Mouse (Mus musculus) heart, postnatal 0 days (tissue): ENCODE measurements around the gene Clic1. TPM values are rescaled to one million over a fixed set of nuclear protein-coding genes. Genes with fewer than 3 reads are reported as not detected.
A peak's percentile ranks its signal among the peaks of the same experiment; 100 is the strongest.

Experiments used
- ATAC-seq: fragments of 200-750 bp; cut with Nextera tagmentation; 2 replicates; pipeline ENCODE4 v1.8.0; 2017; ENCODE audit warnings: low read depth, moderate number of reproducible peaks, moderate library complexity; ENCODE audit not compliant: insufficient read depth
- DNase-seq: peaks from one replicate; pipeline ENCODE4 v3.0.0-alpha.2; 2016; ENCODE audit warnings: low spot score
- H3K27ac ChIP-seq: fragments of 300-500 bp; sonication (generic); 2 replicates; pipeline ENCODE4 v1.5.1; 2014; ENCODE audit warnings: low read depth, mild to moderate bottlenecking
- H3K27me3 ChIP-seq: fragments of 300-500 bp; sonication (generic); 2 replicates; pipeline ENCODE4 v1.6.1; 2014; ENCODE audit warnings: low read length, mixed read lengths; ENCODE audit not compliant: control insufficient read depth, insufficient read depth
- H3K36me3 ChIP-seq: fragments of 300-500 bp; sonication (generic); replicated peaks from 2 replicates; pipeline ENCODE4 v1.6.1; 2014; ENCODE audit warnings: low read length, mixed read lengths; ENCODE audit not compliant: control insufficient read depth, insufficient read depth
- H3K4me1 ChIP-seq: fragments of 300-500 bp; sonication (generic); 2 replicates; pipeline ENCODE4 v1.6.1; 2014; ENCODE audit warnings: antibody characterized with exemption; ENCODE audit not compliant: control insufficient read depth, insufficient read depth
- H3K4me2 ChIP-seq: fragments of 300-500 bp; sonication (generic); 2 replicates; pipeline ENCODE4 v1.6.1; 2014; ENCODE audit warnings: low read depth, mild to moderate bottlenecking, low read length, moderate library complexity
- H3K4me3 ChIP-seq: fragments of 300-500 bp; sonication (generic); 2 replicates; pipeline ENCODE4 v1.5.1; 2014; ENCODE audit warnings: low read depth, low read length
- H3K9ac ChIP-seq: fragments of 300-500 bp; sonication (generic); replicated peaks from 2 replicates; pipeline ENCODE4 v1.6.1; 2014; ENCODE audit warnings: low read depth, low read length, mixed read lengths
- H3K9me3 ChIP-seq: fragments of 300-500 bp; sonication (generic); replicated peaks from 2 replicates; pipeline ENCODE4 v1.6.1; 2016; ENCODE audit warnings: low read length; ENCODE audit not compliant: control insufficient read depth
- CTCF ChIP-seq: IDR thresholded peaks from 2 replicates; pipeline ENCODE4 v1.5.1; 2016; ENCODE audit warnings: antibody characterized with exemption, control low read depth, low read depth
- EP300 ChIP-seq: IDR thresholded peaks from 2 replicates; pipeline ENCODE4 v1.6.1; 2016; ENCODE audit warnings: antibody characterized with exemption, low read depth
- WGBS: fragments of 180-500 bp; shearing (Covaris S2); extraction: QIAGEN DNeasy Blood & Tissue Kit; methylation state at CpG from one replicate; pipeline ENCODE4 v1.1.7; 2014; 5-methylcytosine and 5-hydroxymethylcytosine counted together
- polyA plus RNA-seq: library from polyadenylated mRNA; unstranded; fragments of >200 nt; fragmentation: Nextera tagmentation; extraction: Ambion mirVana; gene quantifications from 2 replicates; pipeline ENCODE4 v1.2.1, GENCODE M21; 2015
- total RNA-seq: library from RNA; depleted of rRNA; stranded (reverse); fragments of >200 nt; gene quantifications from 2 replicates; pipeline ENCODE4 v1.2.3, GENCODE M21; 2014; ENCODE audit warnings: low replicate concordance

The Clic1 gene
- total and polyA plus RNA-seq, 2 experiments from 2014 or later: 194 to 205 TPM

- ATAC-seq: no peak
- Histone ChIP-seq H3K4me3 (no peak overlapping the region), H3K9me3 (no peaks in the 10 kb centered on the region), H3K27me3 (no peaks in the 10 kb centered on the region), H3K9ac (no peak overlapping the region), H3K4me2 (no peak overlapping the region), H3K36me3 (peaks cover 76% of the 10 kb centered on the region), H3K4me1 (no peaks in the 10 kb centered on the region), H3K27ac (no peak overlapping the region)
- 90% methylated on average over 7 of the region's 7 CpGs for WGBS
- no peak for TF ChIP-seq CTCF
- TF ChIP-seq EP300: no peak
- DNase-seq: no peak
These were observed 40.2 kb upstream of the Clic1 start for GRCm38 (mm10) chr17:35009586-35009985.

- H3K4me2 ChIP-seq: no peak overlapping the region
- no peak overlapping the region for H3K27ac ChIP-seq
- H3K4me3 ChIP-seq: no peak overlapping the region
- no peak overlapping the region for H3K9ac ChIP-seq
- no peaks in the 10 kb centered on the region for H3K27me3 ChIP-seq
- H3K36me3 ChIP-seq: peaks cover 72% of the 10 kb centered on the region
- H3K4me1 ChIP-seq: peaks cover 6% of the 10 kb centered on the region
- no peak for ATAC-seq
- H3K9me3 ChIP-seq: no peaks in the 10 kb centered on the region
- 93% methylated on average over 8 of the region's 8 CpGs for WGBS
- DNase-seq: no peak
- TF ChIP-seq EP300: no peak
These were observed 38.3 kb upstream of the Clic1 start for GRCm38 (mm10) chr17:35011440-35011839.

DNA sequence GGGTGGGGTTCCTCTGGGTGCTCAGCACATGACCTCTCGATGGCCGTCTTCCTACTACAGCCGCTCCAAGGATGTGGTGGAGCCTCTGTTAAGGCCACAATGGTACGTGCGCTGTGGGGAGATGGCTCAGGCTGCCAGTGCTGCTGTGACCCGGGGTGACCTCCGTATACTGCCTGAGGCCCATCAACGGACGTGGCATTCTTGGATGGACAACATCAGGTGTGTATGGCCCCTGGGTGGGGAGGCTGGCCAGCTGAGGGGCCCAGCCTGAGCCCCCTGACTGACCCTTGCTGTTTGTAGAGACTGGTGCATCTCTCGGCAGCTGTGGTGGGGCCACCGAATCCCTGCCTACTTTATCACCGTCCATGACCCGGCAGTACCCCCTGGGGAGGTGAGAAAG is 37.3 kb upstream of the Clic1 start:
- Histone ChIP-seq H3K27ac (no peak overlapping the region), H3K9ac (no peak overlapping the region), H3K4me2 (no peak overlapping the region), H3K9me3 (no peaks in the 10 kb centered on the region), H3K4me1 (peaks cover 11% of the 10 kb centered on the region), H3K4me3 (no peak overlapping the region), H3K27me3 (no peaks in the 10 kb centered on the region), H3K36me3 (peaks cover 72% of the 10 kb centered on the region)
- ATAC-seq (no peak), DNase-seq (no peak)
- WGBS: 79% methylated on average over 13 of the region's 13 CpGs
- TF ChIP-seq CTCF (no peak), EP300 (no peak)

GRCm38 (mm10) chr17:35013221-35013620 is 36.5 kb upstream of the Clic1 start:
- Histone ChIP-seq H3K4me3 (no peak overlapping the region), H3K4me2 (no peak overlapping the region), H3K36me3 (peaks cover 66% of the 10 kb centered on the region), H3K27ac (no peak overlapping the region), H3K9ac (no peak overlapping the region), H3K4me1 (peaks cover 11% of the 10 kb centered on the region), H3K9me3 (no peaks in the 10 kb centered on the region), H3K27me3 (no peaks in the 10 kb centered on the region)
- ATAC-seq (no peak), DNase-seq (no peak)
- TF ChIP-seq CTCF (no peak), EP300 (no peak)
- WGBS: 76% methylated on average over 6 of the region's 6 CpGs

DNA sequence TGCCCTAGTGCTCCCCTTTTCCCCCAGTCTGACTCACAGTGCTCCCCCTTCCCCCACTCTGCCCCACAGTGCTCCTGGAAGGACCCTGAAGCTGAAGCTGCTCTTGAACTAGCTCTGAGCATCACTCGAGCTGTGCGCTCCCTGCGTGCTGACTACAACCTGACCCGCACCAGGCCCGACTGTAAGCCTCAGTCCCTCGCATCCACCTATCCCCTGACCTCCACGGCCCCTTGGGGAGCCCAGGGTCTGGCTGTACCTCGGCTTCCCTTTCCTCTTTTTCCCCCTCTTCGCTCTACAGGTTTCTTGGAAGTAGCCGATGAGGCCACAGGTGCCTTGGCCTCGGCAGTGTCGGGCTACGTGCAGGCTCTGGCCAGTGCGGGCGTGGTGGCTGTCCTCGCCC is 34.5 kb upstream of the Clic1 start:
- ATAC-seq (no peak), DNase-seq (no peak)
- Histone ChIP-seq H3K27me3 (no peaks in the 10 kb centered on the region), H3K36me3 (peaks cover 53% of the 10 kb centered on the region), H3K4me3 (no peak overlapping the region), H3K9ac (no peak overlapping the region), H3K4me1 (peaks cover 11% of the 10 kb centered on the region), H3K27ac (no peak overlapping the region), H3K9me3 (no peaks in the 10 kb centered on the region), H3K4me2 (no peak overlapping the region)
- TF ChIP-seq CTCF (no peak), EP300 (no peak)
- WGBS: 88% methylated on average over 16 of the region's 16 CpGs

GRCm38 (mm10) chr17:35016376-35016775 is 33.4 kb upstream of the Clic1 start, which contains the start of gene Vwa7:
Gene Vwa7, plus strand, starts transcription at chr17:35016579.
- Histone ChIP-seq H3K4me2 (0 out of 2 replicates have a peak within 1 kb of the TSS, but pooled peaks have one; percentile 11), H3K36me3 (peaks cover 42% of the 10 kb centered on the region), H3K4me3 (no peak within 1 kb of the TSS), H3K9ac (peak within 1 kb of the TSS; percentile 17; the same call in 1 of the 2 replicates), H3K4me1 (peaks cover 11% of the 10 kb centered on the region), H3K27ac (no peak within 1 kb of the TSS), H3K27me3 (no peaks in the 10 kb centered on the region), H3K9me3 (no peaks in the 10 kb centered on the region)
- TF ChIP-seq EP300: no peak
- no peak for TF ChIP-seq CTCF
- WGBS: 24% methylated on average over 12 of the region's 12 CpGs
- DNase-seq (peak; percentile 31), ATAC-seq (peak; percentile 63)
